Mouse (Mus musculus): ENCODE measurements around the gene Tgfbr3l. TPM values are rescaled to one million over a fixed set of nuclear protein-coding genes. Genes with fewer than 3 reads are reported as not detected.

Tgfbr3l gene
- polyA plus RNA-seq, 1 experiment from 2014 or later = 4.9 TPM

Other genes starting within 250 kb of the Tgfbr3l start
- gene Cd209f, start 142.4 kb upstream of the Tgfbr3l start, polyA plus RNA-seq (2014; fragmentation: Nextera tagmentation; extraction: Ambion mirVana) = not detected in 2 replicates
- gene Cd209g, start 114.1 kb upstream of the Tgfbr3l start, polyA plus RNA-seq (2014; fragmentation: Nextera tagmentation; extraction: Ambion mirVana) = not detected in 2 replicates
- gene Evi5l, start 81.6 kb upstream of the Tgfbr3l start, polyA plus RNA-seq (2014; fragmentation: Nextera tagmentation; extraction: Ambion mirVana) = 20.2 and 20.8 TPM in 2 replicates
- 6.3 and 8.9 TPM in 2 replicates for gene Prr36, start 30.8 kb upstream of the Tgfbr3l start, polyA plus RNA-seq (2014; fragmentation: Nextera tagmentation; extraction: Ambion mirVana)
- gene Lrrc8e, start 21.4 kb upstream of the Tgfbr3l start, polyA plus RNA-seq (2014; fragmentation: Nextera tagmentation; extraction: Ambion mirVana) = 3.5 and 3.6 TPM in 2 replicates
- 22.0 and 26.0 TPM in 2 replicates for gene Map2k7, start 9.5 kb upstream of the Tgfbr3l start, polyA plus RNA-seq (2014; fragmentation: Nextera tagmentation; extraction: Ambion mirVana)
- 2.4 and 2.7 TPM in 2 replicates for gene Gm49320, start 9.3 kb upstream of the Tgfbr3l start, polyA plus RNA-seq (2014; fragmentation: Nextera tagmentation; extraction: Ambion mirVana)
- gene Snapc2, start 4.9 kb downstream of the Tgfbr3l start, polyA plus RNA-seq (2014; fragmentation: Nextera tagmentation; extraction: Ambion mirVana) = 57.1 and 61.9 TPM in 2 replicates
- 82.9 and 87.4 TPM in 2 replicates for gene Ctxn1, start 11.1 kb downstream of the Tgfbr3l start, polyA plus RNA-seq (2014; fragmentation: Nextera tagmentation; extraction: Ambion mirVana)
- gene Timm44, start 27.7 kb downstream of the Tgfbr3l start, polyA plus RNA-seq (2014; fragmentation: Nextera tagmentation; extraction: Ambion mirVana) = 80.7 and 81.1 TPM in 2 replicates
- gene Ccl25, start 77.0 kb downstream of the Tgfbr3l start, polyA plus RNA-seq (2014; fragmentation: Nextera tagmentation; extraction: Ambion mirVana) = 17.0 and 17.2 TPM in 2 replicates
- gene Elavl1, start 77.2 kb downstream of the Tgfbr3l start, polyA plus RNA-seq (2014; fragmentation: Nextera tagmentation; extraction: Ambion mirVana) = 224 and 239 TPM in 2 replicates
- 44.6 and 46.2 TPM in 2 replicates for gene Cers4, start 244.8 kb downstream of the Tgfbr3l start, polyA plus RNA-seq (2014; fragmentation: Nextera tagmentation; extraction: Ambion mirVana)